Mouse (Mus musculus): ENCODE results near the gene Tmem120b.

The Tmem120b gene

GRCm38 (mm10) chr5:123159446-123159845 lies 91.2 kb downstream of the Tmem120b start:
- DNase-seq (ENCODE audit: low read depth, low spot score): no peak

DNA sequence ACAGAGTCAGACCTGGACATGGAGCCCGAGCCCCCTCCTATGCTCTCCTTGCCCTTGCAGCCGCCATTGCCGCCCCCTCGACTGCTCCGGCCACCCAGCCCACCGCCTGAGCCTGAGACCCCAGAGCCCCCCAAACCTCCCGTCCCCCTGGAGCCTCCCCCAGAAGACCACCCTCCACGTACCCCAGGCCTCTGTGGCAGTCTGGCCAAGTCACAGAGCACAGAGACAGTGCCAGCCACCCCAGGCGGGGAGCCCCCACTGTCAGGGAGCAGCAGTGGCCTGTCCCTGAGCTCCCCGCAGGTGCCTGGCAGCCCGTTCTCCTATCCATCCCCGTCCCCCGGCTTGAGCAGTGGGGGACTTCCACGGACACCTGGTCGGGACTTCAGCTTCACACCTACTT lies 91.7 kb downstream of the Tmem120b start:
- DNase-seq (ENCODE audit: low read depth, low spot score): no peak

DNA sequence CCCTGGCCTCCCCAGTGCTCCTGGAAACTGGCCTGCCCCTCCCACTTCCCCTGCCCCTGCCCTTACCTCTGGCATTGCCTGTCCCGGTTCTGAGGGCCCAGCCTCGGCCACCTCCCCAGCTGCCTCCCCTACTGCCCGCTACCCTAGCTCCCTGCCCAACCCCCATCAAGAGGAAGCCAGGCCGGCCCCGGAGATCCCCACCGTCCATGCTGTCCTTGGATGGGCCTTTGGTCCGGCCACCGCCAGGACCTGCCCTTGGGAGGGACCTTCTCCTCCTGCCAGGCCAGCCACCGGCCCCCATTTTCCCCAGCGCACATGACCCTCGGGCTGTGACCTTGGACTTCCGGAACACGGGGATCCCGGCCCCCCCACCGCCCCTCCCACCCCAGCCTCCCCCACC lies 92.1 kb downstream of the Tmem120b start:
- no peak for DNase-seq (ENCODE audit: low read depth, low spot score)

DNA sequence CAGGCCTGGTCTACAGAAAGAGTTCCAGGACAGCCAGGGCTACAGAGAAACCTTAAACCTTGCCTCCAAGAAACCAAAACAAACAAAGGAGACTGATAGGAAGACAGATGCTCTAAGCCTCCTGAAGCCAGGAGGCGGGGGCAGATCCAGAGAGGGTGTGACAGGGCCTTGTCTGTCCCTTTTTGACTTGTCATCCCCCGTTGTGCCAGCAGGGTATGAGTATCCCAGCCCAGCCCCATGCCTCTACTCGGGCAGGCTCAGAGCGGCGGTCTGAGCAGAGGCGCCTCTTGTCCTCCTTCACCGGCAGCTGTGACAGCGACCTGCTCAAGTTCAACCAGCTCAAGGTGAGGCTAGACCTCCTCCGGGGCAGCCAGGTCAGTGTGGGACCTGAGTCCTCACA lies 94.7 kb downstream of the Tmem120b start:
- peak; percentile 75 for DNase-seq (ENCODE audit: low read depth, low spot score)

DNA sequence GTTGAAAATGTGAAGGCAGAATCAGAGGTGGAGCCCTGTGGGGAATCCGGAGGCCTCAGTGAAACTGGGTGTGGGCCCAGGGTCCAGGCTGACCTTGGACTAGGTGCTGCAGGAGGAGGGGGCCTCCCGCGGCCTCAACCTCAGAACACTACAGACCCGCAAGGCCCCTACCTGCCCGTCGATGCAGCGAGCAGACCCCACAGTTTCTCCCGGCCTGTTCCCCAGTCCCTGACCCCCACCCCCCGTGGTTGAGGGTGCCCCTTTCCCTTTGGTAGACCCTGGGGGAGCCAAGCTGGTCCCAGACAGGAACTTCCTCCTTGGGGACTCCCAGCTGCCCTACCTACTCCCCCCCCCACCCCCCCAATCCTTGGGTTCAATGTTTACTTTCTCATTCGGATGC lies 98.2 kb downstream of the Tmem120b start:
- no peak for DNase-seq (ENCODE audit: low read depth, low spot score)

All from ES-CJ7 (cell line).